Mouse (Mus musculus): Measurements from ENCODE around the gene Stx18.

DNA sequence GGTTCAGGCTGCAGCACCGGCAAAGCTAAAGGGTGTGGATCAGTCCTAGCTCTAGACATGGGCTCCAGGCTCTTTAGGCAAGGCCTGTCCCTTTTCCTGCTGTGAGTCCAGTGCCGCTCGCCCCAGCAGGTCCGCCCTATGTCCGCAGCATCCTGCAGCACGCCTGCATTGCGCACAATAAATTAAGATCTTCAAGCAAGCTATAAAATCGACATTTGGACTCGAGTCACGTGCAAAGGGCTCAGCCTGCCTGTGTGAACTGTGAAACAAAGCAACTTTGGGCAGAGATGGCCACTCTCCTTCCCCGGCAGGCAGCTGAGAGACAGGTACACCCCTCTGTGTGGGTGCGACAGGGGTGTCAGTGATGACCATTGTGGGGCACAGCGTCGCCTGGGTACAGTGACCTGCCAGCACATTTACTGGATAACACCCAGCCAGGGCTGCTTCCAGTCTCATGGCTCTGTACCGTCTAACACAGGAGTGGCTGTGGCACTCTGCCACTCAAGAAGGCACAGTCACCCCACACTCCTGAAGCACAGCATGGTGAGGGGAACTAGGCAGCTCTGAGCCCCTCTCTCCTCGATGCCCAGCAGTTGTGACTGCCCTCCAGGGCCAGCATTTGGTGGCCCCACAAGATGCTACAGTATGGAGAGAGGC is 135.8 kb downstream of the Stx18 start:
- TF ChIP-seq CTCF (IDR thresholded peaks at IDR 0.05; ENCODE audit: low read depth): no peak
- TF ChIP-seq EP300 (optimal IDR thresholded peaks at IDR 0.05): no peak
